Mouse (Mus musculus): Measurements from ENCODE around the gene Arl6ip5. TPM values are rescaled to one million over a fixed set of nuclear protein-coding genes. Genes with fewer than 3 reads are reported as not detected.
"Not testable (repeated sequence)": the region's sequence is repeated elsewhere in the genome, so short reads cannot be mapped to it uniquely, and the experiment has no call there.

Gene Arl6ip5
- total RNA-seq, 1 experiment from 2014 or later = 52.7 TPM

GRCm38 (mm10) chr6:97259926-97260325, 49.4 kb downstream of the Arl6ip5 start:
- not testable (repeated sequence) for ATAC-seq (replicated peaks in 1 of 2; ENCODE audit: insufficient read depth in 1 of 2, low FRiP score in 2 of 2, low TSS enrichment in 1 of 2, low read depth in 1 of 2, poor library complexity in 2 of 2, severe bottlenecking in 2 of 2)

- no peak for ATAC-seq (replicated peaks in 1 of 2; ENCODE audit: insufficient read depth in 1 of 2, low FRiP score in 2 of 2, low TSS enrichment in 1 of 2, low read depth in 1 of 2, poor library complexity in 2 of 2, severe bottlenecking in 2 of 2)
Measured at GRCm38 (mm10) chr6:97262229-97262628, 51.7 kb downstream of the Arl6ip5 start.

- ATAC-seq (replicated peaks in 1 of 2; ENCODE audit: insufficient read depth in 1 of 2, low FRiP score in 2 of 2, low TSS enrichment in 1 of 2, low read depth in 1 of 2, poor library complexity in 2 of 2, severe bottlenecking in 2 of 2) = not testable (repeated sequence)
Measured at GRCm38 (mm10) chr6:97263750-97264149, 53.3 kb downstream of the Arl6ip5 start.

- ATAC-seq (replicated peaks in 1 of 2; ENCODE audit: insufficient read depth in 1 of 2, low FRiP score in 2 of 2, low TSS enrichment in 1 of 2, low read depth in 1 of 2, poor library complexity in 2 of 2, severe bottlenecking in 2 of 2) = no peak
Measured at GRCm38 (mm10) chr6:97265240-97265639, 54.8 kb downstream of the Arl6ip5 start.

- no peak for ATAC-seq (replicated peaks in 1 of 2; ENCODE audit: insufficient read depth in 1 of 2, low FRiP score in 2 of 2, low TSS enrichment in 1 of 2, low read depth in 1 of 2, poor library complexity in 2 of 2, severe bottlenecking in 2 of 2)
Measured at GRCm38 (mm10) chr6:97265705-97266104, 55.2 kb downstream of the Arl6ip5 start.

GRCm38 (mm10) chr6:97266661-97267060, 56.2 kb downstream of the Arl6ip5 start:
- no peak for ATAC-seq (replicated peaks in 1 of 2; ENCODE audit: insufficient read depth in 1 of 2, low FRiP score in 2 of 2, low TSS enrichment in 1 of 2, low read depth in 1 of 2, poor library complexity in 2 of 2, severe bottlenecking in 2 of 2)

- ATAC-seq (replicated peaks in 1 of 2; ENCODE audit: insufficient read depth in 1 of 2, low FRiP score in 2 of 2, low TSS enrichment in 1 of 2, low read depth in 1 of 2, poor library complexity in 2 of 2, severe bottlenecking in 2 of 2) = no peak
Measured at GRCm38 (mm10) chr6:97267132-97267531, 56.6 kb downstream of the Arl6ip5 start.

- ATAC-seq (replicated peaks in 1 of 2; ENCODE audit: insufficient read depth in 1 of 2, low FRiP score in 2 of 2, low TSS enrichment in 1 of 2, low read depth in 1 of 2, poor library complexity in 2 of 2, severe bottlenecking in 2 of 2) = no peak
Measured at GRCm38 (mm10) chr6:97269596-97269995, 59.1 kb downstream of the Arl6ip5 start.

- ATAC-seq (replicated peaks in 1 of 2; ENCODE audit: insufficient read depth in 1 of 2, low FRiP score in 2 of 2, low TSS enrichment in 1 of 2, low read depth in 1 of 2, poor library complexity in 2 of 2, severe bottlenecking in 2 of 2) = no peak
Measured at GRCm38 (mm10) chr6:97272349-97272748, 61.9 kb downstream of the Arl6ip5 start.

GRCm38 (mm10) chr6:97273058-97273710, 62.7 kb downstream of the Arl6ip5 start:
- no peak for ATAC-seq (replicated peaks in 1 of 2; ENCODE audit: insufficient read depth in 1 of 2, low FRiP score in 2 of 2, low TSS enrichment in 1 of 2, low read depth in 1 of 2, poor library complexity in 2 of 2, severe bottlenecking in 2 of 2)

GRCm38 (mm10) chr6:97273777-97274176, 63.3 kb downstream of the Arl6ip5 start:
- no peak for ATAC-seq (replicated peaks in 1 of 2; ENCODE audit: insufficient read depth in 1 of 2, low FRiP score in 2 of 2, low TSS enrichment in 1 of 2, low read depth in 1 of 2, poor library complexity in 2 of 2, severe bottlenecking in 2 of 2)

GRCm38 (mm10) chr6:97275760-97276159, 65.3 kb downstream of the Arl6ip5 start:
- no peak for ATAC-seq (replicated peaks in 1 of 2; ENCODE audit: insufficient read depth in 1 of 2, low FRiP score in 2 of 2, low TSS enrichment in 1 of 2, low read depth in 1 of 2, poor library complexity in 2 of 2, severe bottlenecking in 2 of 2)

- no peak for ATAC-seq (replicated peaks in 1 of 2; ENCODE audit: insufficient read depth in 1 of 2, low FRiP score in 2 of 2, low TSS enrichment in 1 of 2, low read depth in 1 of 2, poor library complexity in 2 of 2, severe bottlenecking in 2 of 2)
Measured at GRCm38 (mm10) chr6:97276366-97276765, 65.9 kb downstream of the Arl6ip5 start.

GRCm38 (mm10) chr6:97276890-97277497, 66.5 kb downstream of the Arl6ip5 start:
- ATAC-seq (replicated peaks in 1 of 2; ENCODE audit: insufficient read depth in 1 of 2, low FRiP score in 2 of 2, low TSS enrichment in 1 of 2, low read depth in 1 of 2, poor library complexity in 2 of 2, severe bottlenecking in 2 of 2) = no peak

- peak; percentile 82 to 86 for ATAC-seq (replicated peaks in 1 of 2; ENCODE audit: insufficient read depth in 1 of 2, low FRiP score in 2 of 2, low TSS enrichment in 1 of 2, low read depth in 1 of 2, poor library complexity in 2 of 2, severe bottlenecking in 2 of 2)
Measured at GRCm38 (mm10) chr6:97278014-97278787, 67.7 kb downstream of the Arl6ip5 start.

- ATAC-seq (replicated peaks in 1 of 2; ENCODE audit: insufficient read depth in 1 of 2, low FRiP score in 2 of 2, low TSS enrichment in 1 of 2, low read depth in 1 of 2, poor library complexity in 2 of 2, severe bottlenecking in 2 of 2) = no peak
Measured at GRCm38 (mm10) chr6:97278878-97279277, 68.4 kb downstream of the Arl6ip5 start.

Data from hematopoietic stem cell, adult 5-6 weeks (primary cell).